Mouse (Mus musculus): ENCODE measurements around the gene Orm2. TPM values are rescaled to one million over a fixed set of nuclear protein-coding genes. Genes with fewer than 3 reads are reported as not detected.
A peak's percentile ranks its signal among the peaks of the same experiment; 100 is the strongest.

Gene Orm2
- under 1 TPM in 1 of 2 experiments, not detected in 1; 0.36 TPM for total RNA-seq (2021)
- long read RNA-seq, experiment 1: 0 reads
- long read RNA-seq, experiment 2: 0 reads

DNA sequence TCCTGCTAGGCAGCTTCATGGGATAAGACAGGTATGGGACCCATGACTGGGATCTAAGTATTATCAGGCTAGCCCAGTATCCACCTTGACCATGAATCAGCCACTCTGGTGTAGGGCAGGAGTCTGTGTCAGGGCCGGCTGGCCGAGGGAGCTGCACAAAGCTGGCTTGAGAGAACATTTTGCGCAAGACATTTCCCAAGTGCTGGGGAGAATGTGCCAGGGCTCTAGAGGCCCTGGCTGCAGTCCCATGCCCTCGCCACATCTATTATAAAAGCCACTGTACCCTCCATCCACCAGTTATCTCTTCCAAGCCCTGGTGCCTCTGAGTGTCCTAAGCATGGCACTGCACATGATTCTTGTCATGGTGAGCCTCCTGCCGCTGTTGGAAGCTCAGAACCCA is at the start of gene Orm2:
TSS of gene Orm2 (plus strand) at position 300 of the 400 bp plus-strand sequence.
- DNase-seq: no peak
- intact Hi-C loops (cut with DNase I): no loop called here

DNA sequence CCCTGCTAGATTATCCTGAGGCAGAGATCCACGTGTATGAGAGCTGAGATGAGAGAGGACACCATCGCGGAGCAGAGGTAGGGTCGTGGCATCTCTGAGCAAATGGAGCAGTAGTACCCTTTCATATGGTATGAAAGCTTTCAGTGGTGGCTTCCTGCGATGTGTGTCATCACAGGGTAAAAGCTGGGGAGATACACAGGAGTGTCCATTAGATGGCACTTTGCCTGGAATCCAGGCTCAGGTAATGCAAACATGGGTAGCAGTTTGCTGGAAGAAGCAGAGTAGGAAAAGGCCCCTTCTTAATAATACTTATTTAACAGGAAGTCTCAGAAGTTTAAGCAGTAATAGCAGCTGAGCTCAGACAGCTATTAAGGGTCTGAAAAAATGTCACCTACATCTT is 48.2 kb upstream of the Orm2 start:
- peak in 1 of 2 experiments; percentile 9 for DNase-seq
- intact Hi-C loops (cut with DNase I): no loop called here

DNA sequence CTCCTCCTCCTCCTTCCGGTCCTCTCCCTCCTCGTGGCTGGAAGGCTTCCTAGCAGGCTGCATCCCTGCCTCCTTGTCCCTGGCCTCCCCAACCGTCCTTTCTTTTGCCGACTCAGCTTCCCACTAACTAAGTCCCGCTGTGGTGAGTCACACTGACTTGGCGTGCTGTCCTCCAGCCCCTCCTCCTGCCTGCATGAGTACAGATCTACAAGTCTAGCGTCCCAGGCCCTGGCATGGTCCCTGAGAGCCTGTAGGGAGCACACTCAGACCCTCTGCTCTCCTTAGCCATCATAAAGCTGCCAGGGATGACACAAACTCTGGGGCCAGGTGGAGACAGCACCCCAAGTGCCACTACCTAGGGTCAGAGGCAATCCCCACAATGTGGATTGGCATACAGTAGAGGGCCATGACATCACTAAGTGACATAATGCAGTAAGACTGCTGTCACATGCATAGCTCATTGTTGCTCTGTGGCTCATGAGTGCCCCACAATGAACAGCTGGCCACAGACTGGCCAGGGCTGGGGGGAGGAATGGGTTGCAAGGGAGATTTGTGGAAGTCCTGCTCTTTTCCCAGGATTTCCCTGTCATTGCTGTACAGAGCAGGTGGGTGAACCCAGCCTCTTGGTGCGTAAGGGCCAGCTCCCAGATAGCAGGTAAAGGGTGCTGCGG is 46.0 kb upstream of the Orm2 start:
- intact Hi-C loops (cut with DNase I): no loop called here
- peak; percentile 56 to 58 for DNase-seq

DNA sequence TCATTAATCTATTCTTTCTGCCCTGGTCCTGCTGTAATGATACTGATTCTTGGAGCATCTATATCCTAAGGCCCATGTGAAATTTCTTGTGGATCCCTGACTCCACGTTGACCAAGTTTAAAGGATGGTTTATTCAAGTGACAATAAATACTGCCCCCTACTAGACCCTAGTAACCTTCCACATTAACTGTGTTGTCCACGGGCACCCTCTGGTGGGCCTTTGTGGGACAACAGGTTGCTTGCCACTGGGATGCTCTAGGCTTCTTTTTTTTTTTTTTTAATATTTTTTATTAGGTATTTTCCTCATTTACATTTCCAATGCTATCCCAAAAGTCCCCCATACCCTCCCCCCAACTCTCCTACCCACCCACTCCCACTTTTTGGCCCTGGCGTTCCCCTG is 42.7 kb upstream of the Orm2 start:
- intact Hi-C loops (cut with DNase I): loop anchor here (2.0 kb wide), 2 partner anchors 105 to 161 kb away; partner anchors contain the start of gene Col27a1
- DNase-seq: peak; percentile 58 to 59

DNA sequence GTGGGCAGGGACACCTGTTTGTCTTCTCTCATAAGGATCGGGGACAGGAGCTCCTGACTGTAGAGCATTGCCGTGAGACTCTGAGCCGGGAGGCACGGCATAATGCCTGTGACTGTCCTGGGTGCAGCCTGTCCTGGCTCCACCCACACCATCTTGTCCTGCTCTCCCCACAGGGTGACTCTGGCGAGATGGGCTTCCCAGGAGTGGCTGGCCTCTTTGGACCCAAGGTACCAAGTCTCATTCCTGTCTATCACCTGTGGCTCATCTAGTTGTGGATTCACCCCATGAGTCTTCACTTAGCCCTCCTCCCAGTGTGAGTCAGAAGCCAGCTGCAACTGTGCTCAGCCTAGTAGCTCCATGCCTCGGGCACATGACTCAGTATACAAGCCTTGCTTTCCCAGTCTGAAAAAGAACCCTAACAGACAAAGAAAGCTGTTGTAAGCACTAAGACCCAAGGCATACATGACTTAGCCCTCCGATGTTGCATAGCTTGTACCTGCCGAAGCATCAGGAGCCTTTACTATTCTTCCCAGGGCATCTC is 38.9 kb upstream of the Orm2 start:
- DNase-seq: no peak
- intact Hi-C loops (cut with DNase I): no loop called here

DNA sequence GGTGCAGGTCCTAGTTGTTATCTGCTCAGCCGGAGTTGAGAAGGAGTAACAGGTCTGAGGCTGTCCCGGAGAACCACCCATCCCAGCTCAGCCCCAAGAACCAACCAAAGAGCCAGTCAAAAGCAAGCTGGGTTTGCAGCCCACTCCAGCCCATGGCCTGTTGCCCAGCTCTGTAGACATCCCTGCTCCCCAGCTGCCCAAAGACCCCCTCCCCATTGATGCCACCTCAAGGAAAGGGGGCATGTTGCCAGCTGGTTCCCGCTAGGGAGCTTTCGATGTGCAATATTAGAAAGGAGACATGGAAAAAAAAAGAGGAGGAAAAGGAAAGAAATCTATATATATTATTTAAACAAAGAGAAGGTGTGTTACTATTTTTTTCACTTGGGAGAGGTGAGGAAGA is 28.8 kb upstream of the Orm2 start:
- intact Hi-C loops (cut with DNase I): no loop called here
- no peak for DNase-seq

DNA sequence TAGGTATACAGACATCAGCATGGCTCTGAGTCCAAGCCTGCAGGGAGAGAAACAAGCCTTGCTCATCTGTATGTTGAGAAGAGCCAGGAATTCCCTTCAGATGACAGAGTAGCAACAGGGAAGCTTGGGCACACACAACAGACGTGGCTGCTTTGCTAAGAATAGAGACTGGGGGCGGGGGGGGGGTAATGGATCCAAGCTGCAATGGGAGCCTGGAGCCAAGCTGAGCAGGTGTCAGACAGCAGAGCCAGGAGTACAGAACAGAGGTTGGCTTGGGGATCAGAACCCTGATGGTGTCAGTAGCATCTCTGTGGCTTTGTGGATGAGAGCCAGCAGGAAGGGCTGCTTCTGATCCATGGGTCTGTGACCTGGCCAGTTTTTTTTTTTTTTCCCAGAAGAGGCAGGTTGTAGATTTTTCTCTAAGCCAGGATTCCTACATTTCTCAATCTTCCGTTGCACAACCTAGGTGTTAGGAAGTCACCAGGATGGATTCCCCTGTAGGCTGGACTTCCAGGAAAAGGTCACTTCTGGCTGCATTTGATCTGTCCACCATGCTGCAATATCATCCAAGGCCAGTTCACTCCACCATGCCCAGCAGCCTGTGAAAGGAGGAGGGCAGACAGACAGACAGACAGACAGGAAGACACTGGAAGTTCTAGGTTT is 23.7 kb upstream of the Orm2 start:
- intact Hi-C loops (cut with DNase I): no loop called here
- DNase-seq: no peak

DNA sequence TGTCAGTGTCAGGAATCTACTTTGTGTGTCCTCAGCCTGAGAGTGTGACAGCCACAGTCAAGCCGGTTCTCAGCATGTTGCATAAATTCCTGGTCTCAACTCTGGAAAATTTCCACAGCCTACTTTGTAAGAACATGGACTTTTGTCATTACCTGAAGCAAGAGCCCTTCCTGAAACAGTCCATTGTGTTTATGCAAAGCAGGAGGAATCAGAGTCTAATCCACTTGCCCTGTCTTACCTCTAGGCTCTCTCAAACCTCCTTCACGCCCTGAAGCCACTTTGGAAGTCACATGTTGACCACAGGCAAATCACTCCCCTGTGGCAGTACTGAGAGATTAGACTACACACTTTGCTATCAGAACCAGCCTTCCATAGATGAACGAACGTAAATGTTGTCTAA is 19.8 kb upstream of the Orm2 start:
- intact Hi-C loops (cut with DNase I): no loop called here
- no peak for DNase-seq

DNA sequence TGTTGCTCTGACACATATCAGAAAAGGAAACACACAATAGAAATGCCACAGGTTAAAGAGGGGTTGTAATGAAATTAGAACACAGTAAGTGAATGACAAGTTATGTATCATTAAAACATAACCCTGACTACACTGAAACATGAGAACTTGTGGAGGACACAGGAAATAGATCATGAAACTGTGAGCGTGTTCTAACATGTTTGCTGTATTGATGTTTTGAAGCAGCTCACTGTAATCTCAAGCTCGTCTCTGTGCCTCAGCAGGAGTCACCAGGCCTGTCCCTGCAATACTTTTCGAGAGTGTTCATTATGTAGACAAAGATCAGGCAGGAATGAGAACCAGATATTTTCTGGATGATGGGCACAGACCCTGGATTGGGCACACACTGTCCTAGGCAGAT is 18.6 kb upstream of the Orm2 start:
- no peak for DNase-seq
- intact Hi-C loops (cut with DNase I): no loop called here

DNA sequence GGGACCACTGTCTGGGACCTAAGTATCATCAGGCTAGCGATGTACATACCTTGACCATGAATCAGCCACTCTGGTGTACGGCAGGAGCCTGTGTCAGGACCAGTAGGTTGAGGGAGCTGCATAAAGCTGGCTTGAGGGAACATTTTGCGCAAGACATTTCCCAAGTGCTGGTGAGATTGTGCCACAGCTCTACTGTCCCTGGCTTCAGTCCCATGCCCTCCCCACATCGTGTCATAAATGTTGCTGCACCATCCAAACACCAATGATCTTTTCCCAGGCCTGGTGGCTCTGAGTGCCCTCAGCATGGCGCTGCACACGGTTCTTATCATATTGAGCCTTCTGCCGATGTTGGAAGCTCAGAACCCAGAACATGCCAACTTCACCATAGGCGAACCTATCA is 18.0 kb upstream of the Orm2 start, which contains the start of gene Orm1:
TSS of gene Orm1 (plus strand) at position 266 of the 400 bp plus-strand sequence.
- intact Hi-C loops (cut with DNase I): no loop called here
- DNase-seq: no peak

DNA sequence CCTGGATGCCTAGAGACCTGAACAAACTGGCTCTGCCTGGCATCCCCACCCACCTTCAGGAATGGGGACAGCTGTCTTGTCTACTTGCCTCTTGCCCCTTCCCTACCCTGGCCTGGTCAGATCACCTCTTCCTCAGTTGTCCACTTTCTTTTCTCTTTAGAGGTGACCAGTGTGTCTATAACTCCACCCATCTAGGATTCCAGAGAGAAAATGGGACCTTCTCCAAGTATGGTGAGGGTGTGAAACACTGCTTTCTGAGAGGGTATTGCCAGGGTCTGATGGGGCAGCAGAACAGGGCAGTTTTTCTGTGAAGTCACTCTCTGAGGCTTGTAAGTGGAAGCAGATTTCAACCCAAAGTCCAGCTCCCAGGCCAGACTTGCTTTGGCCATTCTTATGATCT is 17.0 kb upstream of the Orm2 start:
- DNase-seq: no peak
- intact Hi-C loops (cut with DNase I): no loop called here

DNA sequence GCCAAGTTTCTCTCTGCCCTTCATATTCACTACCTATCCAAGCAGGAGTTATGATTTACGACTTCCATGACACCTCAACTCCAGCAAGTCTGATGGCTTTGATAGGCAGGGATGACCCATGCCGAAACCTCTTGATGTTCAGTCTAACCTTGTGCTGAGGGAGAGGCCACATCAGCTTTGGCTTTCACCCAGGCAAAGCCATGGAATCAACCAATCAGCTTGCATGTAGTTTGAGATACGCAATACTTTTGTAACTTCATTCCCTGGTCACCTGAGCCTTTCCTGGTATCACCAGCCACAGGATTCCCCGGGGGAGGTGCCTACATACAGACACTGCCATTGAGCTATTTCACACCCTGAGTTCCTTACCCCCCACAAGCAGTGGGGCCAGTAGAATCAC is 15.6 kb upstream of the Orm2 start:
- DNase-seq: no peak
- intact Hi-C loops (cut with DNase I): no loop called here

DNA sequence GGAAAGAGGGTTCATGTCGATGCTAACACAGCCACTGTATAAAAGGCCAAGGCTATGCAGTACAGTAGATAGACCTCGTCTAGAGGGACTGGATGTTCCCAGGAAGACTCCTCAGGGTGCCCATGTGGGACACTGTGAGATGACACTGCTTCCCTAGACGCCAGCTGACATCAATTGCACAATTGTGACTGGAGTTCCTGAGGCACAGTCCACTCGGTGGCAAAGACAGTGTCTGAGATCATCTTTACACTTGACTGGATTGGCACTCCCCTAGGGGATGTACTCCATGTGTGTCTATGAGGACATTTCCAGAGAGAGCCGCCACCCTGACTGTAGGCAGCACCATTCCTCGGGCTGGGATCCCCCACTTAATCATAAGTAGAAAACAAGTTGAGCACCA is 13.7 kb upstream of the Orm2 start:
- no peak for DNase-seq
- intact Hi-C loops (cut with DNase I): no loop called here

DNA sequence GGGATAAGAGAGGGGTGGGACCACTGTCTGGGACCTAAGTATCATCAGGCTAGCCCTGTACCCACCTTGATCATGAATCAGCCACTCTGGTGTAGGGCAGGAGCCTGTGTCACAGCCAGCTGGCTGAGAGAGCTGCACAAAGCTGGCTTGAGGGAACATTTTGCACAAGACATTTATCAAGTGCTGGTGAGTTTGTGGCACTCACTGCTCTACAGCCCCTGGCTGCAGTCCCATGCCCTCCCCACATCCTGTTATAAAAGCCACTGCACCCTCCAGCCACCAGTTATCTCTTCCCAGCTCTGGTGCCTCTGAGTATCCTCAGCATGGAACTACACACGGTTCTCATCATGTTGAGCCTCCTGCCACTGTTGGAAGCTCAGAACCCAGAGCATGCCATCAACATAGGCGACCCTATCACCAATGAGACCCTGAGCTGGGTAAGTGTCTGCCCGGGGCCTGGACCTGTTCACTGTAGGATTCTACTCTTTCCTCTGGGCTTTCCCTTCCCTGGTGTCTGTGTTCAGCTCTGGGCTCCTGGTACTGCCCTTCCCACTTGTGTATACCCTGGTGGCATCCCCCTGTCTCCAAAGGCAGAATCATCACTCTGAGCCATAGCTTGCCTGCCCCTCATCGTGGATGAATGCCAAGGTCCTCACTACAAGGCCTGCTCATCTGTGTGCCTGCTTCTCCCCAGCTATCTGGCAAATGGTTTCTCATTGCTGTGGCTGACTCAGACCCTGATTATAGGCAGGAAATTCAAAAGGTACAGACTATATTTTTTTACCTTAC is 6.2 kb upstream of the Orm2 start, which contains the start of gene Orm3:
TSS of gene Orm3 (plus strand) at position 286 of the 789 bp plus-strand sequence.
- DNase-seq: no peak
- intact Hi-C loops (cut with DNase I): no loop called here

DNA sequence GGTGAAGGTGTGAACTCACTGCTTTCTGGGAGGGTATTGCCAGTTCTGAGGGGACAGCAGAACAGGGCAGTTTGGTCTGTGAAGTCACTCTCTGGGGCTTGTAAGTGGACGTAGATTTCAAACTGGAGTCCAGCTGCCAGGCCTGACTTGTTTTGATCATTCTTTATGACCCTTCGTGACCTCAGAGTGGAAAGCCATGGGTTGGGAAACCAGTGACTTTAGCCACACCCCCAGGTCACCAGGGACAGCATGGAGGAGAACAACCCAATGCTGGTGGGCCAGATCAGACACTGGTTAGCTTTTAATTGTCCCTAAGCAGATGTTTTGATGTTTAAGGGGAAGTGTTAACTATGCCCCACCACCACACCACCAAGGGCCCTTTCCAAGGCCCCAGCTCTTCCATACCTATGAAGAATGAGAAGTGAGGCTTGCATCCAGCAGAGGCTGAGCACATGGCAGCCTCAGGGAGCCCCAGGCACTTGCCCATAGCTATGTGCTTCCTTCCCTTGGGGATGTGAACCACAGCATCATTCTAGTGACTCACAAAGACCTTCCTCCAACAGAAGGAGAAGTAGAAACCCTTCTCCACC is 5.2 kb upstream of the Orm2 start:
- no peak for DNase-seq
- intact Hi-C loops (cut with DNase I): no loop called here

DNA sequence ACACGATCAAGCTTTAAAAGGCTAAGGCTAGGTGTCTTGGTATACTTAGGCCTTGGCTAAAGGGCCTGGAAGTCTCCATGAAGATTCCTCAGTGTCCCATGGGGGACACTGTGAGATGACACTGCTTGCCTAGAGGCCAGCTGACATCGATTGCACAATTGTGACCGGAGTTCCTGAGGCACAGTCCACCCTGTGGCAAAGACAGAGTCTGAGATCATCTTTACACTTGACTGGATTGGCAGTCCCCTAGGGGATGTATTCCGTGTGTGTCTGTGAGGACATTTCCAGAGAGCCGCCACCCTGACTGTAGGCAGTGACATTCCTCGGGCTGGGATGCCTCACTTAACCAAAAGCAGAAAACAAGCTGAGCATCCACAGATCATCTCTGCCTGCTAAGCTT is 2.4 kb upstream of the Orm2 start:
- DNase-seq: no peak
- intact Hi-C loops (cut with DNase I): no loop called here

DNA sequence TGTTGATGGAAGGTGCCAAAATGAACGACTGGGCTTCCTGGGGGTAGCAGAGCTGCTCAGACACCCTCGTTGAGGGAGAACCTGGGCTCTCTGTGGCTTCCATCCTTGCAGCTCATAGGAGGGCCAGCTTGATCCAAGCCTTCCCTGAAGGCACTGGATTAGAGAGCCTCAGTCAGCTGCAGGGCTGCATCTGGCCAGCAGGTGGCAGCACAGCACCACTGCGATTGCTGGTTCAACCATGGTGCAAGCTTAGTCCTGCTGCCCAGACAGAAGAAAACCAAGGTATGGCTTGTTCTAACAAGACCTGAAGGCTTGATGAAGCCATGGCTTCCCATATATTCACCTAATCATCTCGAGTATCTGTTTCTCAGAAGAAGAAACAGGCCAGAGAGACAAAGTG is 6.3 kb downstream of the Orm2 start:
- peak; percentile 83 to 85 for DNase-seq
- intact Hi-C loops (cut with DNase I): loop anchor here (1.0 to 5.0 kb wide), 2 partner anchors 40 to 579 kb away; no protein-coding TSS in a partner anchor

DNA sequence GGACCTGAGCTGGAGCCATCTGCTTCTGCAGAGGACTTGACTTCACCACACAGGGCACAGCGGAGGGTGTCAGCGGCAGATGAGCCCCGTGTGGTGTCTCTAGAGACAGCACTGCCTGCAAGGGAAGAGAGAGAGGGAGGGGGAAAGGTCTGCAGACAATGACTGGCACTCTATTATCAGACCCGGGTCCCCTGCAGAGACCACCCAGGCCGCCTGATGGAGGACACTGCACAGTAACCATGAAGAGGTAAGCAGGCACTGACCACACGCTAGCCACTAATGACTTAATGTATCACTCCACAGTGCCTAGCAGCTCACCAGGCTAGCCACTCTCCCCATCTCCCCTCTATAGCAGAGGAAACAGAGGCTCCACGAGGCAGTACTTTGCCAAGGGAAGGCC is 8.6 kb downstream of the Orm2 start:
- intact Hi-C loops (cut with DNase I): no loop called here
- DNase-seq: no peak

DNA sequence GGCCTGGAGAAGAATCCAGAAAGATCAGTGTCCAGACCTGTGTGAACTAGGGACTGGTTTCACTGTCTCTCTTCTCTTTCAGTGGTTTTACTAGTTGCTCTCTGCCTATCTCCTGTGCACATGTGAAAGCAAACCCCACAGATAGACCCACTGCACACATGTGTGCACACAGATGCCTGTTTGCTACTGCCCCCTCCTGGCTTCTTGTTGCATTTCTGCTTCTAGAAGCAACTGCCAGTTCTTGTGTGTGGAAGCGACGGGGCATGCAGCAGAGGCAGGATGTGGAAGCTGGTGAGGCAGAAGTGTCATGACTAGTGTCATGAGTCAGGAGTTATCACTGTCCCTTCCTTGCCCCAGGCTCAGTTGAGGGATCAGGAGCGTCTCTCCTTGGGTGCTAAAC is 9.6 kb downstream of the Orm2 start:
- intact Hi-C loops (cut with DNase I): no loop called here
- no peak for DNase-seq

DNA sequence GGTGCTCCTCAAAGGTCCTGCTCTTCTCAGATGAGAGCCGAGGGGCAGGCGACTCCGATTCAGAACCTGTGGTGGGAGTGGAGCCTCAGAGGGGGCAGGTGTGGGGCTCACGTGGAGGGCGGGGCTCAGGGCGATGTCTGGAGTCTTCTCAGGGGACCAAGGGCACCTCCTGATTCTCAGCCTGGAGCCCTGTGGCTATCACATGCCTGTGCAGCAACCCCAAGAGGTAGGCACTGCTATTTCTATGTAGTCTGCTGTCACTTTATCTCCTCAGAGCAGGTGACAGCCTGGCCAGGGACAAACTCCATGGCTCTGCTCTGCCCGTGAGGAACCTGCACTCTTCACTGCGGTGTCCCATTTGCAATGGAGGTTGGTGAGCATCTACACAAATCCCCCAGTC is 11.2 kb downstream of the Orm2 start:
- DNase-seq: no peak
- intact Hi-C loops (cut with DNase I): no loop called here

DNA sequence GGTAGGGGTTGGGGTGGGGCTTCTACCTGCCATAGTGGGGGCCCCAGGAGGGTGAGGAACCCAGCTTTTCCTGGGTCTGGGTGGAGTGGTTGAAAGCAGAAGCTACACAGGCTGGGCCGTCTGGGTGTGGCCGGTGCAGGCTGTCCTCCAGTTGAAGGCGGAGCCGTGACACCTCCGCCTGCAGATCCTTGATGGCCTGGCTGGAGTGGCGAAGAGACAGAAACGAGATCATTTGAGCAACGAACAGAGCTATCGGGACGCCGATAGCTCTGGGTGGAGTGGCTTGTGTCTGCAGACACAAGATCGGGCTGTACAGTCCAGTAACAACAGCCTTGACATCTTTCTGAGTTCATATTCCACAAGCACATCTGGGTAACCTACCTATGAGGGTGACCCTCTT is 12.1 kb downstream of the Orm2 start:
- intact Hi-C loops (cut with DNase I): no loop called here
- no peak for DNase-seq

Measured in gastrocnemius, postnatal 36 days (tissue).